Mouse (Mus musculus): ENCODE measurements around the gene Nsf. TPM values are rescaled to one million over a fixed set of nuclear protein-coding genes. Genes with fewer than 3 reads are reported as not detected.
"Not testable (repeated sequence)": the region's sequence is repeated elsewhere in the genome, so short reads cannot be mapped to it uniquely, and the experiment has no call there.

Nsf gene
- polyA plus RNA-seq, 1 experiment from 2014 or later: 25.8 TPM

- ATAC-seq (ENCODE audit: low read depth): no peak
- H3K9ac ChIP-seq (ENCODE audit: low read depth, low read length): no peak overlapping the region
Measured at GRCm38 (mm10) chr11:103891781-103892180, 62.1 kb downstream of the Nsf start.

GRCm38 (mm10) chr11:103890337-103891186 is 63.3 kb downstream of the Nsf start:
- H3K27ac ChIP-seq (ENCODE audit: low read length): no peak overlapping the region
- H3K4me1 ChIP-seq (ENCODE audit: control insufficient read depth, low read depth, low read length): no peaks in the 10 kb centered on the region
- H3K4me3 ChIP-seq (ENCODE audit: low read depth, low read length): no peak overlapping the region
- ATAC-seq (ENCODE audit: low read depth): no peak
- H3K9me3 ChIP-seq (replicated peaks; ENCODE audit: control insufficient read depth, low read length): no peaks in the 10 kb centered on the region
- H3K27me3 ChIP-seq (ENCODE audit: control insufficient read depth, insufficient read depth, low read depth, low read length): no peaks in the 10 kb centered on the region
- H3K36me3 ChIP-seq (ENCODE audit: control insufficient read depth, insufficient read depth): no peaks in the 10 kb centered on the region; the same call in 1 of the 2 replicates
- WGBS (ENCODE audit: insufficient replicate concordance): 85% methylated on average over 23 of the region's 23 CpGs
- H3K9ac ChIP-seq (ENCODE audit: low read depth, low read length): no peak overlapping the region
- no peak overlapping the region for H3K4me2 ChIP-seq (ENCODE audit: low read depth, low read length)

More at GRCm38 (mm10) chr11:103891781-103892180, 62.1 kb downstream of the Nsf start:
- Histone ChIP-seq H3K36me3 (ENCODE audit: control insufficient read depth, insufficient read depth) (no peaks in the 10 kb centered on the region; the same call in 1 of the 2 replicates), H3K4me3 (ENCODE audit: low read depth, low read length) (no peak overlapping the region), H3K27me3 (ENCODE audit: control insufficient read depth, insufficient read depth, low read depth, low read length) (no peaks in the 10 kb centered on the region), H3K4me2 (ENCODE audit: low read depth, low read length) (no peak overlapping the region), H3K4me1 (ENCODE audit: control insufficient read depth, low read depth, low read length) (no peaks in the 10 kb centered on the region), H3K27ac (ENCODE audit: low read length) (no peak overlapping the region), H3K9me3 (replicated peaks; ENCODE audit: control insufficient read depth, low read length) (no peaks in the 10 kb centered on the region)
- WGBS (ENCODE audit: insufficient replicate concordance): 79% methylated on average over 10 of the region's 10 CpGs

- WGBS (ENCODE audit: insufficient replicate concordance): 83% methylated on average over 11 of the region's 11 CpGs
Measured at GRCm38 (mm10) chr11:103887724-103888410, 66.0 kb downstream of the Nsf start.

GRCm38 (mm10) chr11:103884749-103885383 is 69.0 kb downstream of the Nsf start:
- no peaks in the 10 kb centered on the region for H3K27me3 ChIP-seq (ENCODE audit: control insufficient read depth, insufficient read depth, low read depth, low read length)
- no peak overlapping the region for H3K4me3 ChIP-seq (ENCODE audit: low read depth, low read length)
- no peaks in the 10 kb centered on the region for H3K36me3 ChIP-seq (ENCODE audit: control insufficient read depth, insufficient read depth)
- H3K9ac ChIP-seq (ENCODE audit: low read depth, low read length): no peak overlapping the region
- no peaks in the 10 kb centered on the region for H3K9me3 ChIP-seq (replicated peaks; ENCODE audit: control insufficient read depth, low read length)
- no peak overlapping the region for H3K4me2 ChIP-seq (ENCODE audit: low read depth, low read length)
- no peak for ATAC-seq (ENCODE audit: low read depth)
- 66% methylated on average over 13 of the region's 13 CpGs for WGBS (ENCODE audit: insufficient replicate concordance)
- no peak overlapping the region for H3K27ac ChIP-seq (ENCODE audit: low read length)
- no peaks in the 10 kb centered on the region for H3K4me1 ChIP-seq (ENCODE audit: control insufficient read depth, low read depth, low read length)

More at GRCm38 (mm10) chr11:103887724-103888410, 66.0 kb downstream of the Nsf start:
- no peaks in the 10 kb centered on the region for H3K4me1 ChIP-seq (ENCODE audit: control insufficient read depth, low read depth, low read length)
- no peak overlapping the region for H3K4me2 ChIP-seq (ENCODE audit: low read depth, low read length)
- no peaks in the 10 kb centered on the region for H3K27me3 ChIP-seq (ENCODE audit: control insufficient read depth, insufficient read depth, low read depth, low read length)
- no peak overlapping the region for H3K4me3 ChIP-seq (ENCODE audit: low read depth, low read length)
- H3K27ac ChIP-seq (ENCODE audit: low read length): no peak overlapping the region
- no peak for ATAC-seq (ENCODE audit: low read depth)
- H3K9ac ChIP-seq (ENCODE audit: low read depth, low read length): no peak overlapping the region
- no peaks in the 10 kb centered on the region for H3K36me3 ChIP-seq (ENCODE audit: control insufficient read depth, insufficient read depth)
- H3K9me3 ChIP-seq (replicated peaks; ENCODE audit: control insufficient read depth, low read length): no peaks in the 10 kb centered on the region

- Histone ChIP-seq H3K9me3 (replicated peaks; ENCODE audit: control insufficient read depth, low read length) (no peaks in the 10 kb centered on the region), H3K4me3 (ENCODE audit: low read depth, low read length) (no peak overlapping the region), H3K27ac (ENCODE audit: low read length) (no peak overlapping the region), H3K9ac (ENCODE audit: low read depth, low read length) (no peak overlapping the region), H3K4me2 (ENCODE audit: low read depth, low read length) (no peak overlapping the region), H3K36me3 (ENCODE audit: control insufficient read depth, insufficient read depth) (no peaks in the 10 kb centered on the region), H3K4me1 (ENCODE audit: control insufficient read depth, low read depth, low read length) (no peaks in the 10 kb centered on the region), H3K27me3 (ENCODE audit: control insufficient read depth, insufficient read depth, low read depth, low read length) (no peaks in the 10 kb centered on the region)
- 67% methylated on average over 10 of the region's 10 CpGs for WGBS (ENCODE audit: insufficient replicate concordance)
- no peak for ATAC-seq (ENCODE audit: low read depth)
Measured at GRCm38 (mm10) chr11:103883793-103884192, 70.1 kb downstream of the Nsf start.

GRCm38 (mm10) chr11:103879476-103879875 is 74.4 kb downstream of the Nsf start:
- not testable (repeated sequence) for H3K27ac ChIP-seq (ENCODE audit: low read length); H3K36me3 ChIP-seq (ENCODE audit: control insufficient read depth, insufficient read depth); H3K9me3 ChIP-seq (replicated peaks; ENCODE audit: control insufficient read depth, low read length); H3K4me1 ChIP-seq (ENCODE audit: control insufficient read depth, low read depth, low read length); H3K4me2 ChIP-seq (ENCODE audit: low read depth, low read length); H3K4me3 ChIP-seq (ENCODE audit: low read depth, low read length); ATAC-seq (ENCODE audit: low read depth); H3K27me3 ChIP-seq (ENCODE audit: control insufficient read depth, insufficient read depth, low read depth, low read length); H3K9ac ChIP-seq (ENCODE audit: low read depth, low read length)
- WGBS (ENCODE audit: insufficient replicate concordance): 80% methylated on average over 7 of the region's 8 CpGs

- WGBS (ENCODE audit: insufficient replicate concordance): 55% methylated on average over 6 of the region's 6 CpGs
Measured at GRCm38 (mm10) chr11:103878441-103878840, 75.4 kb downstream of the Nsf start.

GRCm38 (mm10) chr11:103870352-103870751 is 83.5 kb downstream of the Nsf start:
- Histone ChIP-seq H3K36me3 (ENCODE audit: control insufficient read depth, insufficient read depth) (peaks cover 7% of the 10 kb centered on the region), H3K4me3 (ENCODE audit: low read depth, low read length) (no peak overlapping the region), H3K4me1 (ENCODE audit: control insufficient read depth, low read depth, low read length) (peaks cover 3% of the 10 kb centered on the region), H3K9me3 (replicated peaks; ENCODE audit: control insufficient read depth, low read length) (no peaks in the 10 kb centered on the region), H3K27me3 (ENCODE audit: control insufficient read depth, insufficient read depth, low read depth, low read length) (no peaks in the 10 kb centered on the region), H3K4me2 (ENCODE audit: low read depth, low read length) (no peak overlapping the region), H3K27ac (ENCODE audit: low read length) (no peak overlapping the region), H3K9ac (ENCODE audit: low read depth, low read length) (no peak overlapping the region)
- peak; percentile 50 for ATAC-seq (ENCODE audit: low read depth)
- 78% methylated on average over 9 of the region's 9 CpGs for WGBS (ENCODE audit: insufficient replicate concordance)

More at GRCm38 (mm10) chr11:103878441-103878840, 75.4 kb downstream of the Nsf start:
- H3K9ac ChIP-seq (ENCODE audit: low read depth, low read length): no peak overlapping the region
- H3K9me3 ChIP-seq (replicated peaks; ENCODE audit: control insufficient read depth, low read length): no peaks in the 10 kb centered on the region
- no peak overlapping the region for H3K27ac ChIP-seq (ENCODE audit: low read length)
- H3K4me2 ChIP-seq (ENCODE audit: low read depth, low read length): no peak overlapping the region
- no peak for ATAC-seq (ENCODE audit: low read depth)
- H3K27me3 ChIP-seq (ENCODE audit: control insufficient read depth, insufficient read depth, low read depth, low read length): no peaks in the 10 kb centered on the region
- H3K4me3 ChIP-seq (ENCODE audit: low read depth, low read length): no peak overlapping the region
- H3K36me3 ChIP-seq (ENCODE audit: control insufficient read depth, insufficient read depth): peaks cover 4% of the 10 kb centered on the region
- no peaks in the 10 kb centered on the region for H3K4me1 ChIP-seq (ENCODE audit: control insufficient read depth, low read depth, low read length)

Measured in liver, embryonic 16.5 days (tissue).